Mouse (Mus musculus) liver, embryonic 13.5 days (tissue): ENCODE measurements around the gene Tnfaip6. TPM values are rescaled to one million over a fixed set of nuclear protein-coding genes. Genes with fewer than 3 reads are reported as not detected.

ENCODE experiments used
- ATAC-seq: fragments of 200-750 bp; cut with Nextera tagmentation; 2 replicates; pipeline ENCODE4 v1.8.0; 2017; ENCODE audit warnings: low read depth, mild to moderate bottlenecking, moderate number of reproducible peaks, moderate library complexity
- DNase-seq: peaks from one replicate; pipeline ENCODE4 v3.0.0; 2022
- H3K27ac ChIP-seq: fragments of 300-500 bp; sonication (generic); 2 replicates; pipeline ENCODE4 v1.5.1; 2015; ENCODE audit warnings: moderate library complexity, mild to moderate bottlenecking, inconsistent platforms
- H3K27me3 ChIP-seq: fragments of 300-500 bp; sonication (generic); 2 replicates; pipeline ENCODE4 v1.6.1; 2015; ENCODE audit warnings: mild to moderate bottlenecking, inconsistent platforms
- H3K36me3 ChIP-seq: fragments of 300-500 bp; sonication (generic); 2 replicates; pipeline ENCODE4 v1.6.1; 2015; ENCODE audit warnings: mild to moderate bottlenecking, inconsistent platforms
- H3K4me1 ChIP-seq: fragments of 300-500 bp; sonication (generic); replicated peaks from 2 replicates; pipeline ENCODE4 v1.6.1; 2015; ENCODE audit warnings: inconsistent platforms
- H3K4me2 ChIP-seq: fragments of 300-500 bp; sonication (generic); 2 replicates; pipeline ENCODE4 v1.6.1; 2015; ENCODE audit warnings: inconsistent platforms, mild to moderate bottlenecking, moderate library complexity
- H3K4me3 ChIP-seq: fragments of 300-500 bp; sonication (generic); replicated peaks from 2 replicates; pipeline ENCODE4 v1.5.1; 2015; ENCODE audit warnings: mild to moderate bottlenecking, inconsistent platforms
- H3K9ac ChIP-seq: fragments of 300-500 bp; sonication (generic); 2 replicates; pipeline ENCODE4 v1.6.1; 2015; ENCODE audit warnings: mild to moderate bottlenecking, inconsistent platforms
- H3K9me3 ChIP-seq: fragments of 300-500 bp; sonication (generic); replicated peaks from 2 replicates; pipeline ENCODE4 v1.6.1; 2016; ENCODE audit warnings: inconsistent platforms
- WGBS: fragments of 180-500 bp; shearing (Covaris S2); methylation state at CpG from one replicate; pipeline ENCODE4 v1.1.7; 2015; ENCODE audit not compliant: insufficient replicate concordance; 5-methylcytosine and 5-hydroxymethylcytosine counted together
- polyA plus RNA-seq: library from polyadenylated mRNA; unstranded; fragments of >200 nt; fragmentation: Nextera tagmentation; extraction: Ambion mirVana; gene quantifications from 2 replicates; pipeline ENCODE4 v1.2.1, GENCODE M21; 2015

Gene Tnfaip6
- polyA plus RNA-seq, 1 experiment from 2014 or later = 0.38 TPM

- no peak overlapping the region for H3K27ac ChIP-seq
- 30% methylated on average over 5 of the region's 5 CpGs for WGBS
These were observed 15.7 kb downstream of the Tnfaip6 start for GRCm38 (mm10) chr2:52053502-52053901.

GRCm38 (mm10) chr2:52055616-52056015 is 17.8 kb downstream of the Tnfaip6 start:
- DNase-seq (no peak), ATAC-seq (no peak)
- Histone ChIP-seq H3K4me3 (no peak overlapping the region), H3K27ac (no peak overlapping the region), H3K4me2 (no peak overlapping the region), H3K4me1 (no peaks in the 10 kb centered on the region), H3K9me3 (no peaks in the 10 kb centered on the region), H3K27me3 (no peaks in the 10 kb centered on the region), H3K9ac (no peak overlapping the region), H3K36me3 (no peaks in the 10 kb centered on the region)
- 40% methylated on average over 4 of the region's 4 CpGs for WGBS

More at GRCm38 (mm10) chr2:52053502-52053901, 15.7 kb downstream of the Tnfaip6 start:
- no peak for ATAC-seq
- H3K4me1 ChIP-seq = no peaks in the 10 kb centered on the region
- no peaks in the 10 kb centered on the region for H3K36me3 ChIP-seq
- H3K4me2 ChIP-seq = no peak overlapping the region
- no peak for DNase-seq
- H3K9ac ChIP-seq = no peak overlapping the region
- no peaks in the 10 kb centered on the region for H3K27me3 ChIP-seq
- H3K9me3 ChIP-seq = no peaks in the 10 kb centered on the region
- no peak overlapping the region for H3K4me3 ChIP-seq

- Histone ChIP-seq H3K4me1 (no peaks in the 10 kb centered on the region), H3K36me3 (no peaks in the 10 kb centered on the region), H3K4me3 (no peak overlapping the region), H3K9ac (no peak overlapping the region), H3K4me2 (no peak overlapping the region), H3K9me3 (no peaks in the 10 kb centered on the region), H3K27ac (no peak overlapping the region), H3K27me3 (no peaks in the 10 kb centered on the region)
- 55% methylated on average over 1 of the region's 1 CpGs for WGBS
- ATAC-seq (no peak), DNase-seq (no peak)
These were observed 19.3 kb downstream of the Tnfaip6 start for GRCm38 (mm10) chr2:52057099-52057498.

GRCm38 (mm10) chr2:52057681-52058080 is 19.9 kb downstream of the Tnfaip6 start:
- no peak overlapping the region for H3K4me3 ChIP-seq
- H3K4me2 ChIP-seq = no peak overlapping the region
- no peaks in the 10 kb centered on the region for H3K4me1 ChIP-seq
- no peak overlapping the region for H3K27ac ChIP-seq
- no peak for ATAC-seq
- H3K27me3 ChIP-seq = no peaks in the 10 kb centered on the region
- no peak for DNase-seq
- H3K36me3 ChIP-seq = no peaks in the 10 kb centered on the region
- no peak overlapping the region for H3K9ac ChIP-seq
- no peaks in the 10 kb centered on the region for H3K9me3 ChIP-seq

- ATAC-seq (no peak), DNase-seq (no peak)
- Histone ChIP-seq H3K4me2 (no peak overlapping the region), H3K27me3 (no peaks in the 10 kb centered on the region), H3K9ac (no peak overlapping the region), H3K36me3 (no peaks in the 10 kb centered on the region), H3K27ac (no peak overlapping the region), H3K9me3 (no peaks in the 10 kb centered on the region), H3K4me3 (no peak overlapping the region), H3K4me1 (peaks cover 10% of the 10 kb centered on the region)
- WGBS = 72% methylated on average over 1 of the region's 1 CpGs
These were observed 30.8 kb downstream of the Tnfaip6 start for GRCm38 (mm10) chr2:52068641-52069040.

- H3K9me3 ChIP-seq = no peaks in the 10 kb centered on the region
- H3K4me3 ChIP-seq = no peak overlapping the region
- H3K27me3 ChIP-seq = no peaks in the 10 kb centered on the region
- no peak overlapping the region for H3K4me2 ChIP-seq
- no peak overlapping the region for H3K9ac ChIP-seq
- 78% methylated on average over 5 of the region's 5 CpGs for WGBS
- peaks cover 31% of the 10 kb centered on the region for H3K4me1 ChIP-seq
- H3K27ac ChIP-seq = no peak overlapping the region
- ATAC-seq (no peak), DNase-seq (no peak)
- H3K36me3 ChIP-seq = peaks cover 16% of the 10 kb centered on the region
These were observed 33.0 kb downstream of the Tnfaip6 start for GRCm38 (mm10) chr2:52070816-52071215.

GRCm38 (mm10) chr2:52071241-52071991 is 33.6 kb downstream of the Tnfaip6 start:
- WGBS = 71% methylated on average over 13 of the region's 13 CpGs
- DNase-seq (no peak), ATAC-seq (no peak)
- no peaks in the 10 kb centered on the region for H3K27me3 ChIP-seq
- H3K4me2 ChIP-seq = peak overlapping the region; percentile 86
- H3K9ac ChIP-seq = peak overlapping the region; percentile 98; the same call in 1 of the 2 replicates
- no peak overlapping the region for H3K27ac ChIP-seq
- peaks cover 21% of the 10 kb centered on the region for H3K36me3 ChIP-seq
- H3K4me1 ChIP-seq = peaks cover 32% of the 10 kb centered on the region
- peak overlapping the region; percentile 99 for H3K4me3 ChIP-seq
- H3K9me3 ChIP-seq = no peaks in the 10 kb centered on the region

GRCm38 (mm10) chr2:52072065-52072490 is 34.3 kb downstream of the Tnfaip6 start:
- H3K9ac ChIP-seq = peak overlapping the region; percentile 98
- no peaks in the 10 kb centered on the region for H3K9me3 ChIP-seq
- peaks cover 32% of the 10 kb centered on the region for H3K4me1 ChIP-seq
- 14% methylated on average over 10 of the region's 10 CpGs for WGBS
- peak overlapping the region; percentile 86 for H3K4me2 ChIP-seq
- H3K4me3 ChIP-seq = peak overlapping the region; percentile 99
- H3K27me3 ChIP-seq = no peaks in the 10 kb centered on the region
- DNase-seq (no peak), ATAC-seq (peak; percentile 9)
- 0 out of 2 replicates have a peak overlapping the region, but pooled peaks have one; percentile 43 for H3K27ac ChIP-seq
- peaks cover 26% of the 10 kb centered on the region for H3K36me3 ChIP-seq

- no peaks in the 10 kb centered on the region for H3K27me3 ChIP-seq
- DNase-seq = peak; percentile 78
- WGBS = 0% methylated on average over 54 of the region's 72 CpGs
- H3K4me3 ChIP-seq = peak within 1 kb of the TSS; percentile 99
- H3K36me3 ChIP-seq = peaks cover 32% of the 10 kb centered on the region
- no peaks in the 10 kb centered on the region for H3K9me3 ChIP-seq
- peak within 1 kb of the TSS; percentile 98 for H3K9ac ChIP-seq
- H3K27ac ChIP-seq = peak within 1 kb of the TSS; percentile 83
- H3K4me1 ChIP-seq = peaks cover 32% of the 10 kb centered on the region
- peak within 1 kb of the TSS; percentile 86 for H3K4me2 ChIP-seq
- ATAC-seq = peak; percentile 95
These were observed 34.8 kb downstream of the Tnfaip6 start, which contains the start of gene Rif1 for GRCm38 (mm10) chr2:52072491-52073140. Gene Rif1 (plus strand): TSS chr2:52072832.

GRCm38 (mm10) chr2:52073141-52073904 is 35.5 kb downstream of the Tnfaip6 start:
- ATAC-seq (peak; percentile 56), DNase-seq (peak; percentile 28)
- Histone ChIP-seq H3K9me3 (no peaks in the 10 kb centered on the region), H3K4me1 (peaks cover 32% of the 10 kb centered on the region), H3K27me3 (no peaks in the 10 kb centered on the region), H3K4me3 (peak overlapping the region; percentile 99), H3K36me3 (peaks cover 38% of the 10 kb centered on the region), H3K4me2 (peak overlapping the region; percentile 86), H3K27ac (peak overlapping the region; percentile 83), H3K9ac (peak overlapping the region; percentile 98)
- 1% methylated on average over 56 of the region's 56 CpGs for WGBS

GRCm38 (mm10) chr2:52078666-52079065 is 40.9 kb downstream of the Tnfaip6 start:
- Histone ChIP-seq H3K36me3 (peaks cover 81% of the 10 kb centered on the region), H3K9me3 (no peaks in the 10 kb centered on the region), H3K27me3 (no peaks in the 10 kb centered on the region), H3K9ac (no peak overlapping the region), H3K4me1 (peaks cover 22% of the 10 kb centered on the region), H3K4me3 (no peak overlapping the region), H3K27ac (no peak overlapping the region), H3K4me2 (no peak overlapping the region)
- no peak for ATAC-seq
- no peak for DNase-seq
- WGBS = 90% methylated on average over 2 of the region's 2 CpGs
